In genomic region chr7:99323321-99323700, GRCm38 (mm10) we compare ENCODE assay signal across 22 mouse cellular contexts. TPM values are rescaled to one million over a fixed set of nuclear protein-coding genes. Genes with fewer than 3 reads are reported as not detected.
A peak's percentile ranks its signal among the peaks of the same experiment; 100 is the strongest.
DNase-seq lines count a peak whose midpoint lies in the region; ATAC-seq and TF ChIP-seq lines count a peak whose summit lies in the region.
"Had no signal": no experiment of that assay in that cellular context is flagged by ENCODE, and none has a peak within 500 bp of the region (broad histone marks: within the 10 kb centered on the region; RNA-seq: fewer than 3 reads in every experiment).

No protein-coding gene starts in this region.

- no peak for ATAC-seq in hindbrain, embryonic 12.5 days (ENCODE audit: low FRiP score)
- no peak for ATAC-seq in hindbrain, postnatal 0 days
- ATAC-seq in lung, postnatal 0 days, result peak; percentile 66
- ATAC-seq in kidney, embryonic 14.5 days (ENCODE audit: low FRiP score, low TSS enrichment), result no peak
- ATAC-seq: CD4-positive, CD25-positive, alpha-beta regulatory T cell, adult 4 months; forebrain, embryonic 15.5 days had no signal

- peaks cover 23% of the 10 kb centered on the region for H3K36me3 ChIP-seq in hindbrain, embryonic 12.5 days
- no peaks in the 10 kb centered on the region for H3K36me3 ChIP-seq in hindbrain, postnatal 0 days (ENCODE audit: insufficient read depth, low read length)
- no peaks in the 10 kb centered on the region for H3K36me3 ChIP-seq in lung, postnatal 0 days (ENCODE audit: insufficient read depth, low read length)
- H3K36me3 ChIP-seq in kidney, embryonic 14.5 days (ENCODE audit: control insufficient read depth, insufficient read depth, low read length), result no peaks in the 10 kb centered on the region
- H3K36me3 ChIP-seq: embryonic facial prominence, embryonic 15.5 days; G1E; heart, embryonic 10.5 days had no signal

- H3K4me1 ChIP-seq in hindbrain, embryonic 12.5 days, result peaks cover 49% of the 10 kb centered on the region
- H3K4me1 ChIP-seq in hindbrain, postnatal 0 days (ENCODE audit: insufficient read depth, low read length), result 0 out of 2 replicates have a peak, but pooled peaks cover 5% of the 10 kb centered on the region
- H3K4me1 ChIP-seq in embryonic fibroblast, embryonic 13.5 days (ENCODE audit: control insufficient read depth, insufficient read depth, low read length), result peaks cover 23% of the 10 kb centered on the region
- H3K4me1 ChIP-seq in lung, postnatal 0 days (ENCODE audit: insufficient read depth, low read depth, low read length), result peaks cover 6% of the 10 kb centered on the region
- peaks cover 11% of the 10 kb centered on the region for H3K4me1 ChIP-seq in kidney, embryonic 14.5 days (ENCODE audit: control insufficient read depth, insufficient read depth, low read length)

- DNase-seq in hindbrain, postnatal 0 days (ENCODE audit: low spot score), result no peak
- peak; percentile 54 for DNase-seq in lung, postnatal 0 days (ENCODE audit: low spot score)
- DNase-seq in lung, postnatal 4 days, result peak; percentile 48 to 78
- no peak for DNase-seq in left cerebral cortex, adult 8-10 months (ENCODE audit: low spot score in 2 of 2)
- DNase-seq: adrenal gland, postnatal 10 days; B cell, adult 2 months; cerebellum, adult 11 months; cerebellum, adult 8-10 months; cerebellum, postnatal 14 days; embryo, embryonic 11 days; heart, postnatal 10 days; heart, postnatal 4 days had no signal

- no peak overlapping the region for H3K9ac ChIP-seq in hindbrain, embryonic 12.5 days
- no peak overlapping the region for H3K9ac ChIP-seq in hindbrain, postnatal 0 days (replicated peaks; ENCODE audit: low read length)
- no peak overlapping the region for H3K9ac ChIP-seq in lung, postnatal 0 days (replicated peaks; ENCODE audit: low read depth)
- no peak overlapping the region for H3K9ac ChIP-seq in kidney, embryonic 14.5 days (ENCODE audit: low read depth, low read length)
- H3K9ac ChIP-seq: embryonic facial prominence, embryonic 15.5 days; forebrain, embryonic 15.5 days; hindbrain, embryonic 15.5 days had no signal

- no peak overlapping the region for H3K4me3 ChIP-seq in hindbrain, embryonic 12.5 days
- no peak overlapping the region for H3K4me3 ChIP-seq in hindbrain, postnatal 0 days (ENCODE audit: low read length)
- no peak overlapping the region for H3K4me3 ChIP-seq in embryonic fibroblast, embryonic 13.5 days (ENCODE audit: insufficient read depth, low read length)
- H3K4me3 ChIP-seq in lung, postnatal 0 days (ENCODE audit: low read depth, low read length), result no peak overlapping the region
- H3K4me3 ChIP-seq in kidney, embryonic 14.5 days (ENCODE audit: low read length), result no peak overlapping the region
- H3K4me3 ChIP-seq: embryonic facial prominence, embryonic 15.5 days; forebrain, embryonic 15.5 days; heart, embryonic 10.5 days; hindbrain, embryonic 15.5 days had no signal

- no peaks in the 10 kb centered on the region for H3K9me3 ChIP-seq in hindbrain, embryonic 12.5 days (replicated peaks)
- H3K9me3 ChIP-seq in hindbrain, postnatal 0 days (ENCODE audit: low read length), result no peaks in the 10 kb centered on the region
- no peaks in the 10 kb centered on the region for H3K9me3 ChIP-seq in lung, postnatal 0 days (ENCODE audit: low read length)
- H3K9me3 ChIP-seq in kidney, embryonic 14.5 days (ENCODE audit: control insufficient read depth, low read length), result no peaks in the 10 kb centered on the region
- H3K9me3 ChIP-seq: embryonic facial prominence, embryonic 15.5 days; forebrain, embryonic 15.5 days; G1E; heart, embryonic 10.5 days; hindbrain, embryonic 15.5 days had no signal

- WGBS in hindbrain, embryonic 12.5 days, result 93% methylated on average over 9 of the region's 9 CpGs
- WGBS in hindbrain, postnatal 0 days, result 89% methylated on average over 9 of the region's 9 CpGs
- 61% methylated on average over 9 of the region's 9 CpGs for WGBS in lung, postnatal 0 days
- WGBS in kidney, embryonic 14.5 days, result 80% methylated on average over 9 of the region's 9 CpGs

- TF ChIP-seq POLR2A in embryonic fibroblast, embryonic 13.5 days (IDR thresholded peaks at IDR 0.05; ENCODE audit: low read depth, low read length), result no peak

- TF ChIP-seq EP300 in lung, postnatal 0 days (IDR thresholded peaks at IDR 0.05), result peak; percentile 23; the same call in 1 of the 2 replicates

- no peak for TF ChIP-seq CTCF in hindbrain, postnatal 0 days (IDR thresholded peaks at IDR 0.05; ENCODE audit: low read depth)
- TF ChIP-seq CTCF in embryonic fibroblast, embryonic 13.5 days (IDR thresholded peaks at IDR 0.05; ENCODE audit: borderline replicate concordance, insufficient read depth, low read length), result no peak
- TF ChIP-seq CTCF in lung, postnatal 0 days (IDR thresholded peaks at IDR 0.05), result no peak

- no peaks in the 10 kb centered on the region for H3K27me3 ChIP-seq in hindbrain, embryonic 12.5 days
- H3K27me3 ChIP-seq in hindbrain, postnatal 0 days (ENCODE audit: insufficient read depth, low read length), result no peaks in the 10 kb centered on the region
- no peaks in the 10 kb centered on the region for H3K27me3 ChIP-seq in lung, postnatal 0 days (replicated peaks; ENCODE audit: insufficient read depth, low read length)
- peaks cover 6% of the 10 kb centered on the region; the same call in 1 of the 2 replicates for H3K27me3 ChIP-seq in kidney, embryonic 14.5 days (ENCODE audit: control insufficient read depth, insufficient read depth, low read length)
- H3K27me3 ChIP-seq: forebrain, embryonic 15.5 days; hindbrain, embryonic 15.5 days had no signal

- H3K27ac ChIP-seq in hindbrain, embryonic 12.5 days, result peak overlapping the region; percentile 23
- no peak overlapping the region for H3K27ac ChIP-seq in hindbrain, postnatal 0 days
- H3K27ac ChIP-seq in embryonic fibroblast, embryonic 13.5 days (ENCODE audit: insufficient read depth, low read length), result peak overlapping the region; percentile 69
- no peak overlapping the region; the same call in 1 of the 2 replicates for H3K27ac ChIP-seq in lung, postnatal 0 days (ENCODE audit: low read length)
- H3K27ac ChIP-seq in kidney, embryonic 14.5 days (ENCODE audit: low read depth, low read length), result no peak overlapping the region
- H3K27ac ChIP-seq: embryonic facial prominence, embryonic 15.5 days; forebrain, embryonic 15.5 days; heart, embryonic 10.5 days; hindbrain, embryonic 15.5 days had no signal

- H3K4me2 ChIP-seq in hindbrain, embryonic 12.5 days (replicated peaks), result no peak overlapping the region
- no peak overlapping the region for H3K4me2 ChIP-seq in hindbrain, postnatal 0 days (ENCODE audit: low read depth, low read length)
- no peak overlapping the region for H3K4me2 ChIP-seq in lung, postnatal 0 days (replicated peaks; ENCODE audit: low read depth, low read length)
- H3K4me2 ChIP-seq in kidney, embryonic 14.5 days (replicated peaks; ENCODE audit: low read depth, low read length), result no peak overlapping the region
- H3K4me2 ChIP-seq: embryonic facial prominence, embryonic 15.5 days; forebrain, embryonic 15.5 days; hindbrain, embryonic 15.5 days had no signal

RNA-seq across cellular contexts. Expression of gene Serpinh1, which starts 29.7 kb away (rescaled TPM):
- 838 and 891 TPM in 2 replicates for polyA plus RNA-seq in hindbrain, embryonic 12.5 days (2016; fragmentation: Nextera tagmentation; extraction: Ambion mirVana)
- 214 and 215 TPM in 2 replicates for total RNA-seq in hindbrain, postnatal 0 days (2014; rRNA removed)
- polyA plus RNA-seq in hindbrain, postnatal 0 days (2015; fragmentation: Nextera tagmentation; extraction: Ambion mirVana), result 161 TPM in 2 replicates
- polyA plus RNA-seq in embryonic fibroblast, embryonic 13.5 days (2011; ENCODE audit: insufficient read length, low read depth, missing spikeins), result 2,134 and 2,700 TPM in 2 replicates
- polyA plus RNA-seq in lung, postnatal 0 days (2015; fragmentation: Nextera tagmentation; extraction: Ambion mirVana), result 579 and 666 TPM in 2 replicates
- 10 to 100 TPM; 14.7 to 18.3 (median 16.6) TPM for total RNA-seq in left cerebral cortex, adult 8-10 months (2022)
- 459 and 599 TPM in 2 replicates for polyA plus RNA-seq in kidney, embryonic 14.5 days (2014; fragmentation: Nextera tagmentation; extraction: Ambion mirVana)
- polyA plus RNA-seq: G1E had no signal

RNA-seq across cellular contexts. Expression of gene Map6, which starts 56.1 kb away (rescaled TPM):
- 103 and 105 TPM in 2 replicates for polyA plus RNA-seq in hindbrain, embryonic 12.5 days (2016; fragmentation: Nextera tagmentation; extraction: Ambion mirVana)
- total RNA-seq in hindbrain, postnatal 0 days (2014; rRNA removed), result 292 and 327 TPM in 2 replicates
- polyA plus RNA-seq in hindbrain, postnatal 0 days (2015; fragmentation: Nextera tagmentation; extraction: Ambion mirVana), result 97.4 and 111 TPM in 2 replicates
- 52.9 and 77.8 TPM in 2 replicates for polyA plus RNA-seq in embryonic fibroblast, embryonic 13.5 days (2011; ENCODE audit: insufficient read length, low read depth, missing spikeins)
- 29.6 and 35.9 TPM in 2 replicates for polyA plus RNA-seq in lung, postnatal 0 days (2015; fragmentation: Nextera tagmentation; extraction: Ambion mirVana)
- total RNA-seq in left cerebral cortex, adult 8-10 months (2022), result 100 to 1,000 TPM; 123 to 146 (median 132) TPM
- 1.1 and 1.2 TPM in 2 replicates for polyA plus RNA-seq in kidney, embryonic 14.5 days (2014; fragmentation: Nextera tagmentation; extraction: Ambion mirVana)
- total RNA-seq: common myeloid progenitor, adult 5-6 weeks had no signal
- polyA plus RNA-seq: G1E had no signal

RNA-seq across cellular contexts. Expression of gene Gdpd5, which starts 57.9 kb away (rescaled TPM):
- polyA plus RNA-seq in hindbrain, embryonic 12.5 days (2016; fragmentation: Nextera tagmentation; extraction: Ambion mirVana), result 43.8 and 44.5 TPM in 2 replicates
- total RNA-seq in hindbrain, postnatal 0 days (2014; rRNA removed), result 40.5 and 47.6 TPM in 2 replicates
- 26.7 and 26.8 TPM in 2 replicates for polyA plus RNA-seq in hindbrain, postnatal 0 days (2015; fragmentation: Nextera tagmentation; extraction: Ambion mirVana)
- polyA plus RNA-seq in embryonic fibroblast, embryonic 13.5 days (2011; ENCODE audit: insufficient read length, low read depth, missing spikeins), result 12.0 and 12.6 TPM in 2 replicates
- polyA plus RNA-seq in lung, postnatal 0 days (2015; fragmentation: Nextera tagmentation; extraction: Ambion mirVana), result 18.7 and 18.8 TPM in 2 replicates
- total RNA-seq in left cerebral cortex, adult 8-10 months (2022), result 10 to 100 TPM; 38.3 to 48.7 (median 40.9) TPM
- 12.1 and 15.4 TPM in 2 replicates for polyA plus RNA-seq in kidney, embryonic 14.5 days (2014; fragmentation: Nextera tagmentation; extraction: Ambion mirVana)
- total RNA-seq: common myeloid progenitor, adult 5-6 weeks had no signal

Comparison
In these comparisons a context has a peak if more than half of its experiments do, and no peak if none do; other contexts are left out.
1. H3K27ac ChIP-seq: peak in hindbrain, embryonic 12.5 days (single experiment) and embryonic fibroblast, embryonic 13.5 days (single experiment); none in hindbrain, postnatal 0 days (single experiment), lung, postnatal 0 days (single experiment) and kidney, embryonic 14.5 days (single experiment).
2. DNase-seq: peak in lung, postnatal 0 days (single experiment) and lung, postnatal 4 days (2 of 2); none in hindbrain, postnatal 0 days (single experiment) and left cerebral cortex, adult 8-10 months (0 of 2).
3. RNA of gene Map6, which starts 56.1 kb away (polyA plus RNA-seq): 97.4 to 111 TPM in hindbrain, postnatal 0 days, 103 to 105 TPM in hindbrain, embryonic 12.5 days, 52.9 to 77.8 TPM in embryonic fibroblast, embryonic 13.5 days and 29.6 to 35.9 TPM in lung, postnatal 0 days; 1.1 to 1.2 TPM in kidney, embryonic 14.5 days; every median in the first group is over 10 times any median in the second.